Mouse (Mus musculus) thymus, postnatal 0 days (tissue): ENCODE data around the gene Gpr135. TPM values are rescaled to one million over a fixed set of nuclear protein-coding genes. Genes with fewer than 3 reads are reported as not detected.
"Not testable (repeated sequence)": the region's sequence is repeated elsewhere in the genome, so short reads cannot be mapped to it uniquely, and the experiment has no call there.

Source experiments
- DNase-seq: peaks from one replicate; pipeline ENCODE4 v3.0.0-alpha.2; 2015; ENCODE audit warnings: low spot score
- polyA plus RNA-seq: library from polyadenylated mRNA; unstranded; fragments of >200 nt; fragmentation: Nextera tagmentation; extraction: Ambion mirVana; gene quantifications from 2 replicates; pipeline ENCODE4 v1.2.1, GENCODE M21; 2015

Gpr135 gene
- polyA plus RNA-seq, 1 experiment from 2014 or later = 0.08 TPM

GRCm38 (mm10) chr12:72053303-72053702, 17.6 kb downstream of the Gpr135 start:
- no peak for DNase-seq

DNA sequence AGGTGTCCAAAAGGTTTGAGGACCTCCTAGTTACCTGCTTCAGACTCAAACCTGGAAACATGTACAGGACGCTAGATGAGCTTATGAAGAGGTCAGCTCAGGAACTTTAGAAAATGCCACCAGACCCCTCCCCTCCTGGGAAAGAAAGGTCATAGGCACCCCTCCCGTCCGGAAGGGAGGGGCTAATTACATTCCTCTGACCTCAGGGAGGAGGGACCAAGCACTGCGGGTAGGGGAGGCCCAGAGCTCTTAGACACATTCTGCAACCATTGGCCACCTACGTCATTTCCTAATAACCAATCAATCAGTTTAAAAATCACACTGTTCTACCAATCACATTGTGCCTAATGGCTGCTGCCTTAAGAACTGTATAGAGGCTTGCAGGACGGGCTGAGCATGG, 18.4 kb downstream of the Gpr135 start:
- no peak for DNase-seq

GRCm38 (mm10) chr12:72050821-72051220, 20.1 kb downstream of the Gpr135 start:
- DNase-seq = no peak

DNA sequence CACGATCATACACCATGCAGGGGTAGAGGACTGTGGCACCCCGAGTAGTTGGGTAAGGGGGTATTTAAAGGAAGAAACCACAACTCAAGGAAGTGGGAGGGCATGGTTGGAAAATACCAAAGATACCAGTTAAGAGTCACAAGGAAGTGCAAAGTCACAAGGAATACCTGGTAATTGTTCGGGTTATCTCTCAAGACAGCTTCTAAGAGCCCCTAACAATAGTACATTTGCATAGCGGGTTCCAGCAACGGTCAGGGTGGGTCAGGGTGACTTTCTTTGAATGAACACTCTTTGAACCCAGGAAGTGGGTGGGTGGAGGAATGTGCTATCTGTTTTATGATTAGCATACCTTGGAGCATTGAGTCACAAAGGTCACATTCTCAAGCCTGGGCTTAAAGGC, 20.8 kb downstream of the Gpr135 start:
- DNase-seq = not testable (repeated sequence)

DNA sequence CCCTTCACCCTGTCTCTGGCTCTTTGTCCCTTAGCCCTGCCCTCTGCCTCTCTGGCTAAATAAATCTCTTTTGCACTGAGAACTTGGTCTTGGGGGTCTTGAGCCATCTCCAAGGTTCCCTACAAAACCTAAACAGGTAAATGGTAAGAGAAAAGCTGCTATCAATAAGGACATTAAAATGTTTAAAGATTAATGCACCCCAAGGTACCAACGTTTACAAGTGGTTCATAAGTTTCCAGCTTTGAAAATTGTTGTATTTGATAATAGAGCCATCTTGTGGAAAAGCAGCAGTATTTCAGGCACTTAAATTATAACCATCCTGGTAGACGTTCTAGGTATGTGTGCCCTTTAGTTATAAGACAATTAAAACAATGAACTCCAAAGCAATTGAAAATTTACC, 23.4 kb downstream of the Gpr135 start:
- DNase-seq = peak; percentile 3

- DNase-seq = no peak
Measured at GRCm38 (mm10) chr12:72041238-72041637, 29.7 kb downstream of the Gpr135 start.

GRCm38 (mm10) chr12:72039501-72039900, 31.4 kb downstream of the Gpr135 start:
- DNase-seq = no peak

- DNase-seq = no peak
Measured at GRCm38 (mm10) chr12:72038866-72039265, 32.1 kb downstream of the Gpr135 start.

DNA sequence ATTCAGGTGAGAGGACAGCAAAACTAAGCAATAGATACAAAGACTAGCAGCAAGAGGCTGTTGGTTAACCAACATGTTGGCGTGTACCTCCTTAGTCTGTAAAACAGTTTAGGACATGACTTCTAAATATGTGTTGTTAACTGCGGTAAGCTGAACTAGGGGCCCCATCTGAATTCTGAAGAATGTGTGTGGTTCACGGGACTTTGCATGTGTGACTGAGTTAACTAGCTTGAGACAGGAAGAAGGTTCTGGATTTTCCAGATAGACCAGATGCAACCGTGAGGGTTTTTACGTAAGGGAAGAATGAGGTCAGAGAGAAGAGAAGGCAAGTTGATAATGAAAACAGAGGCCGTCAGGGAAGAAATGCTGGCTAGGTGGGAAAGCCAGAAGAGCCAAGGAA, 33.9 kb downstream of the Gpr135 start:
- DNase-seq = no peak

DNA sequence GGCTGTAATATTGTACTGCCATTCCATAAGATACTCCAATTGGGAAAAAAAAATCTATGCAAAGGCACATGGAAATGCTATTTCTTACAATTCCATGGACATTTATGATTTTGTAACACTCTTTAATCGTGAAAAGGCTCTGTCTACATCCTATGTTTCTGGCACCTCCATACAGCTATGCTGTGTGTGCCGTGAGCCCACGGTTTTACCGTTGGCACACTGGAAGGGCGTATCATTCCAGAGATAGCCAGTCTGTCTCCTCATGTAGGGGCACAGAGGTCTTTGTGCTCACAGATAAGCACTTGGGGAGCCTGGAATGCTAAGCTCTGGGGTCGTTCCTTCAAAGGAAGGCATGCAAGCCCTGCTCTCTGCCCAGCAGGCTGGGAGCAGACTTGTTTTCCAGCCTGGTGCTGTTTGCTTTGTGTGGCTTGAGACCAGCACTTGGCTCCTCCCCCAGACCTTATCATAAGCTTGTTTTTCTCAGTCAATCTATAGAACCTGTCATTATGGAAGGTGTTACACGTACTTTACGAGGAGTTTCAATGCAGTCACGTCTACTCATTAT, 34.7 kb downstream of the Gpr135 start:
- no peak for DNase-seq

GRCm38 (mm10) chr12:72031794-72032193, 39.1 kb downstream of the Gpr135 start:
- no peak for DNase-seq

DNA sequence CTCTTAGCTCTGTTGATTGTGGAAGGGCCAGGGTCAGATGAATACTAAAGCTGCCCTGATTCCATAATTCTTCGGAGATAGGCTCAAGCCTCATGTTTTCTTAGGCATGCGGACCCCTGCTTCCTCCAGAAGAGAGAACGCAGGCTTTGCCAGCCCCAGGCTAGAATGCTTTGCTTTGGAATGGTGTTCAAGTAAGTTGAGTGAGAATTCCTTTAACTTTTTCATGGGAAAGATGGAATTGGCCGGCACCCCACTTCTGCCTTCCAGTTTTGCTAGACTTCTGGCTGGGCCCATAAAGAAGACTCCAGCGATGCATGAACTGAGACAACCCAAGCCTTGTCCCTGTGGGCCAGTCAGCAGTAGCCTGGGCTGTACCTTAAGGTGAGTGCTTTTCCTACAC, 39.8 kb downstream of the Gpr135 start:
- DNase-seq = no peak

GRCm38 (mm10) chr12:72025275-72025795, 45.6 kb downstream of the Gpr135 start:
- no peak for DNase-seq

DNA sequence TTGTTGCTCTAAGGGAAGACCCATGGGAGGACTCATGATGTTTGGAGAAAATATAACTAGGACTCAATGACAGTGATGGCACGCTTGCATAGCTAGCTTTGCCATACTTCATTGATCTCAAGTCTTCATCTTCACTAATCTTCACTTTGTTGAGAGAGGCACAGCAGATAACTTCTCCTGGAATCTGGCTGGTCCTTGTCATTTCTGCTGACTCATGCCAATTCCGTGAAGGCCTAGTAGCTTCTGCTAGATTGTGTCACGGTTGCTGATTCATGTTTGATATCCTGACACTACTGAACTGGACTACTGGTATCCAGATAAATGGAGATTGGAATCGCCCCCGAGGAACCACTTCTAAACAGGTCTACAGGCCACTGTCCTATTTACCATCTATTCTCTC, 47.4 kb downstream of the Gpr135 start:
- DNase-seq = no peak

- no peak for DNase-seq
Measured at GRCm38 (mm10) chr12:72022790-72023189, 48.1 kb downstream of the Gpr135 start.

GRCm38 (mm10) chr12:72021543-72021942, 49.4 kb downstream of the Gpr135 start:
- DNase-seq = no peak

DNA sequence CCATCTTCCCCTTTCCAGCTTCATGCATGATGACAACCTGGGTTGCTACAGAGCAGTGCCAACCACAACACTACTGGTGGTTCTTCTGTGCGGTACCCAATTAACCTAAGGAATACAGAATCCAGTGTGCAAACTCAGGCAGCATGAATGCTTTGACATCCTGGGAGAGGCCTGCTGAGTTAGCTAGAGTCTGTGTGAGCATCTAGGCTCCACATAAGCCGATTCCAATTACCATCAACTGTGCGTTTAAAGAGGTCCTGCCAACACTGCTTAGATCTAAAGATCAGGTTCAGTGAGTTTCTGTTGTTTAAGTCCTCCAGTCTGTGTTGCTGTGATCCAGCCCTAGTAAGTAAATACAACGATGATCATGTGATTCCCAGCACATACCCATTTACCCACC, 50.6 kb downstream of the Gpr135 start:
- no peak for DNase-seq

Other genes with a start within 250 kb of the Gpr135 start
- 3.8 TPM in 2 replicates for gene Daam1, start 240.0 kb downstream of the Gpr135 start, polyA plus RNA-seq
- gene L3hypdh, start 14.3 kb upstream of the Gpr135 start, polyA plus RNA-seq = 2.2 and 3.1 TPM in 2 replicates
- 29.9 and 39.3 TPM in 2 replicates for gene Jkamp, start 14.5 kb upstream of the Gpr135 start, polyA plus RNA-seq
- not detected in 2 replicates for gene Ccdc175, start 113.9 kb upstream of the Gpr135 start, polyA plus RNA-seq